Comparison of ENCODE assay signal across 14 mouse cellular contexts in genomic region chr17:84121291-84121690, GRCm38 (mm10).
A peak's percentile ranks its signal among the peaks of the same experiment; 100 is the strongest.
DNase-seq lines count a peak whose midpoint lies in the region; ATAC-seq and TF ChIP-seq lines count a peak whose summit lies in the region.
"Had no signal": no experiment of that assay in that cellular context is flagged by ENCODE, and none has a peak within 500 bp of the region (broad histone marks: within the 10 kb centered on the region; RNA-seq: fewer than 3 reads in every experiment).

No protein-coding gene starts in this region.

- H3K27ac ChIP-seq in heart, postnatal 0 days (ENCODE audit: low read depth) = peak overlapping the region; percentile 20; the same call in 1 of the 2 replicates
- no peak overlapping the region for H3K27ac ChIP-seq in heart, embryonic 12.5 days (ENCODE audit: poor library complexity, severe bottlenecking)
- H3K27ac ChIP-seq in liver, postnatal 0 days (ENCODE audit: low read depth) = peak overlapping the region; percentile 82
- H3K27ac ChIP-seq in intestine, embryonic 15.5 days = no peak overlapping the region
- H3K27ac ChIP-seq: limb, embryonic 12.5 days had no signal

- no peak for ATAC-seq in heart, postnatal 0 days (ENCODE audit: insufficient read depth, low read depth)
- no peak for ATAC-seq in heart, embryonic 12.5 days (ENCODE audit: insufficient number of reproducible peaks, low FRiP score)
- no peak for ATAC-seq in liver, postnatal 0 days
- no peak for ATAC-seq in intestine, embryonic 15.5 days

- no peak overlapping the region for H3K9ac ChIP-seq in heart, postnatal 0 days (replicated peaks; ENCODE audit: low read depth, low read length)
- H3K9ac ChIP-seq in heart, embryonic 12.5 days = no peak overlapping the region
- H3K9ac ChIP-seq in liver, postnatal 0 days (replicated peaks) = peak overlapping the region; percentile 56
- H3K9ac ChIP-seq in intestine, embryonic 15.5 days = no peak overlapping the region
- H3K9ac ChIP-seq: limb, embryonic 12.5 days had no signal

- TF ChIP-seq CTCF in heart, postnatal 0 days (IDR thresholded peaks at IDR 0.05; ENCODE audit: low read depth) = no peak
- no peak for TF ChIP-seq CTCF in liver, postnatal 0 days (IDR thresholded peaks at IDR 0.05; ENCODE audit: low read depth)

- H3K4me3 ChIP-seq in heart, postnatal 0 days (ENCODE audit: low read depth, low read length) = no peak overlapping the region
- H3K4me3 ChIP-seq in heart, embryonic 12.5 days = no peak overlapping the region
- H3K4me3 ChIP-seq in liver, postnatal 0 days (ENCODE audit: low read depth, low read length) = peak overlapping the region; percentile 16
- H3K4me3 ChIP-seq in intestine, embryonic 15.5 days (replicated peaks) = no peak overlapping the region
- H3K4me3 ChIP-seq: limb, embryonic 12.5 days had no signal

- TF ChIP-seq EP300 in heart, postnatal 0 days (IDR thresholded peaks at IDR 0.05; ENCODE audit: low read depth) = no peak
- TF ChIP-seq EP300 in liver, postnatal 0 days (IDR thresholded peaks at IDR 0.05; ENCODE audit: low read depth) = no peak

- H3K4me1 ChIP-seq in heart, postnatal 0 days (ENCODE audit: control insufficient read depth, insufficient read depth) = peaks cover 7% of the 10 kb centered on the region
- H3K4me1 ChIP-seq in heart, embryonic 12.5 days (replicated peaks) = peaks cover 13% of the 10 kb centered on the region
- H3K4me1 ChIP-seq in liver, postnatal 0 days (ENCODE audit: insufficient read depth) = peaks cover 37% of the 10 kb centered on the region
- peaks cover 16% of the 10 kb centered on the region for H3K4me1 ChIP-seq in intestine, embryonic 15.5 days (replicated peaks)

- no peak for DNase-seq in heart, postnatal 0 days (ENCODE audit: low spot score)
- DNase-seq in MEL-GATA-1-ER (ENCODE audit: extremely low read depth, low read depth) = peak; percentile 81
- no peak for DNase-seq in liver, postnatal 0 days
- peak; percentile 67 for DNase-seq in thymus, postnatal 25 days
- DNase-seq in kidney, adult 8-10 months = no peak
- DNase-seq: adrenal gland, postnatal 36 days; cerebellum, adult 18-20 months; gastrocnemius, postnatal 25 days; kidney, adult 2 months; layer of hippocampus, adult 9-11 months; lung, postnatal 36 days had no signal

- 75% methylated on average over 6 of the region's 6 CpGs for WGBS in heart, postnatal 0 days
- WGBS in heart, embryonic 12.5 days = 69% methylated on average over 6 of the region's 6 CpGs
- 37% methylated on average over 6 of the region's 6 CpGs for WGBS in liver, postnatal 0 days (ENCODE audit: insufficient replicate concordance)
- WGBS in intestine, embryonic 15.5 days = 75% methylated on average over 6 of the region's 6 CpGs

- no peaks in the 10 kb centered on the region for H3K9me3 ChIP-seq in heart, postnatal 0 days (replicated peaks; ENCODE audit: control insufficient read depth, low read length)
- H3K9me3 ChIP-seq in heart, embryonic 12.5 days (replicated peaks) = no peaks in the 10 kb centered on the region
- no peaks in the 10 kb centered on the region for H3K9me3 ChIP-seq in liver, postnatal 0 days (ENCODE audit: low read length)
- no peaks in the 10 kb centered on the region for H3K9me3 ChIP-seq in intestine, embryonic 15.5 days
- H3K9me3 ChIP-seq: limb, embryonic 12.5 days had no signal

- no peaks in the 10 kb centered on the region for H3K27me3 ChIP-seq in heart, postnatal 0 days (ENCODE audit: control insufficient read depth, insufficient read depth, low read length)
- no peaks in the 10 kb centered on the region for H3K27me3 ChIP-seq in heart, embryonic 12.5 days (replicated peaks)
- H3K27me3 ChIP-seq in liver, postnatal 0 days (ENCODE audit: insufficient read depth, low read length) = no peaks in the 10 kb centered on the region
- no peaks in the 10 kb centered on the region for H3K27me3 ChIP-seq in intestine, embryonic 15.5 days (replicated peaks)
- H3K27me3 ChIP-seq: limb, embryonic 12.5 days had no signal

- no peaks in the 10 kb centered on the region for H3K36me3 ChIP-seq in heart, postnatal 0 days (replicated peaks; ENCODE audit: control insufficient read depth, insufficient read depth, low read length)
- H3K36me3 ChIP-seq in heart, embryonic 12.5 days = no peaks in the 10 kb centered on the region
- no peaks in the 10 kb centered on the region for H3K36me3 ChIP-seq in liver, postnatal 0 days (replicated peaks; ENCODE audit: insufficient read depth, low read length)
- H3K36me3 ChIP-seq in intestine, embryonic 15.5 days = no peaks in the 10 kb centered on the region
- H3K36me3 ChIP-seq: limb, embryonic 12.5 days had no signal

- no peak overlapping the region for H3K4me2 ChIP-seq in heart, postnatal 0 days (ENCODE audit: low read depth, low read length)
- H3K4me2 ChIP-seq in heart, embryonic 12.5 days = no peak overlapping the region
- peak overlapping the region; percentile 43 for H3K4me2 ChIP-seq in liver, postnatal 0 days (ENCODE audit: low read depth, low read length)
- H3K4me2 ChIP-seq in intestine, embryonic 15.5 days (replicated peaks) = no peak overlapping the region
- H3K4me2 ChIP-seq: limb, embryonic 12.5 days had no signal

Comparison
In these comparisons a context has a peak if more than half of its experiments do, and no peak if none do; other contexts are left out.
1. H3K27ac ChIP-seq: peak in heart, postnatal 0 days (single experiment) and liver, postnatal 0 days (single experiment); none in heart, embryonic 12.5 days (single experiment) and intestine, embryonic 15.5 days (single experiment).
2. DNase-seq: peak in MEL-GATA-1-ER (single experiment) and thymus, postnatal 25 days (single experiment); none in heart, postnatal 0 days (single experiment), liver, postnatal 0 days (single experiment) and kidney, adult 8-10 months (0 of 2).